Mouse (Mus musculus) heart, adult 8-10 months (tissue): ENCODE results near the gene Spi1. TPM values are rescaled to one million over a fixed set of nuclear protein-coding genes. Genes with fewer than 3 reads are reported as not detected.
"Not testable (repeated sequence)": the region's sequence is repeated elsewhere in the genome, so short reads cannot be mapped to it uniquely, and the experiment has no call there.

Source experiments
- DNase-seq: peaks from one replicate; pipeline ENCODE4 v3.0.0; 2022; ENCODE audit warnings: low spot score
- total RNA-seq, 4 experiments: library from RNA; stranded (reverse); gene quantifications; 2 replicates each; pipeline ENCODE4 v1.2.4; 2022

Spi1 gene
- total RNA-seq, 4 experiments from 2014 or later = 2.8 to 6.1 (median 3.2) TPM

GRCm38 (mm10) chr2:91096524-91096923 lies 14.3 kb downstream of the Spi1 start:
- DNase-seq = peak; percentile 47

GRCm38 (mm10) chr2:91097015-91097414 lies 14.8 kb downstream of the Spi1 start:
- no peak for DNase-seq

GRCm38 (mm10) chr2:91098156-91098555 lies 16.0 kb downstream of the Spi1 start:
- DNase-seq = no peak

GRCm38 (mm10) chr2:91101124-91101740 lies 19.0 kb downstream of the Spi1 start:
- peak; percentile 89 for DNase-seq

GRCm38 (mm10) chr2:91108156-91108555 lies 26.0 kb downstream of the Spi1 start:
- no peak for DNase-seq

GRCm38 (mm10) chr2:91109241-91109640 lies 27.1 kb downstream of the Spi1 start:
- DNase-seq = no peak

GRCm38 (mm10) chr2:91109807-91110385 lies 27.7 kb downstream of the Spi1 start:
- no peak for DNase-seq

GRCm38 (mm10) chr2:91110429-91110828 lies 28.2 kb downstream of the Spi1 start:
- DNase-seq = no peak

- DNase-seq = not testable (repeated sequence)
Measured at GRCm38 (mm10) chr2:91111832-91112231, 29.6 kb downstream of the Spi1 start.

- DNase-seq = no peak
Measured at GRCm38 (mm10) chr2:91112491-91112890, 30.3 kb downstream of the Spi1 start.

- no peak for DNase-seq
Measured at GRCm38 (mm10) chr2:91113334-91113733, 31.1 kb downstream of the Spi1 start.

GRCm38 (mm10) chr2:91113852-91114251 lies 31.7 kb downstream of the Spi1 start:
- no peak for DNase-seq

- peak; percentile 95 for DNase-seq
Measured at GRCm38 (mm10) chr2:91114781-91115577, 32.8 kb downstream of the Spi1 start.

- DNase-seq = no peak
Measured at GRCm38 (mm10) chr2:91115578-91115970, 33.4 kb downstream of the Spi1 start.

GRCm38 (mm10) chr2:91116842-91117241 lies 34.7 kb downstream of the Spi1 start:
- no peak for DNase-seq

GRCm38 (mm10) chr2:91117585-91118275 lies 35.5 kb downstream of the Spi1 start, which contains the start of gene Mybpc3:
Gene Mybpc3, plus strand, starts transcription at chr2:91118144.
- DNase-seq = peak; percentile 52

GRCm38 (mm10) chr2:91118647-91119046 lies 36.5 kb downstream of the Spi1 start:
- peak; percentile 59 for DNase-seq

GRCm38 (mm10) chr2:91119061-91119460 lies 36.9 kb downstream of the Spi1 start:
- DNase-seq = no peak

- DNase-seq = no peak
Measured at GRCm38 (mm10) chr2:91119551-91119950, 37.4 kb downstream of the Spi1 start.

- DNase-seq = no peak
Measured at GRCm38 (mm10) chr2:91120261-91120671, 38.1 kb downstream of the Spi1 start.

GRCm38 (mm10) chr2:91121011-91121410 lies 38.8 kb downstream of the Spi1 start:
- DNase-seq = no peak

- DNase-seq = no peak
Measured at GRCm38 (mm10) chr2:91121497-91121896, 39.3 kb downstream of the Spi1 start.
